Comparison of ENCODE assay signal across 11 mouse cellular contexts in the genomic region with DNA sequence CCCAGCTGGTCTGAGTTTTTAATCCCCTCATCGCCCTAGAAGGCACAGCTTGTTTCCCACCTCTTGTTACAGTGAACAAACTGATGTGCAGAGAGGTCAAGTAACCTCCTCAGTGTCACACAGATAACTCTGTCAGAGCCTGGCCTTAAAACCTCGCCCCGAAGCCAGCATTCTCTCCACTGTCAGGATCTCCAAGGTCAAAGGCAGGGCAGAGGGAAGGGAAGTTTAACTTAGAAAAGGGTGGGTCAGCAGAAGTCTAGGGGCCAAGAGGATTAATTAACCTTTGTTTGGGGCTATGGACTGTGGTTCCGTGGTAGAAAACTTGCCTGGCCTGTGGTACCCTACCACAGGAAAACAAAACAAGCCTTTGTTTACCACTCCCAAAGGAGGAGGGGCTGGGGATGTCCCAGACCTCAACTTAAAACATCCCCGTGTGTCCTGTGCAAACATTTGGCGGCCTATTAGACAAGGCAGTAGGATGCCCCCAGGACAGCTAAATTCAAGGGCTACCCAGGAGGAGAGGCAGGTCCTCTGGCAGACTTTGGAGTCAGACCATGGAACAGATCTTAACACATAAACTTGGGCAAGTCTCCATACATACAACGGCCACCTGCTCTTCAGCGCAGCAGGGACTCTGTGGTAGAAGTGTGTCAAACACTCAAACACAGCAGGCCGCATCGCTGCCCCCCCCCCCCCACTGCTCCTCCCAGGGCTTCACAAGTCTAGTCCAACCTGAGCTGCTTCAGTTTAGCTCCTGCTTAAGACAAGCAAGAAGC. TPM values are rescaled to one million over a fixed set of nuclear protein-coding genes. Genes with fewer than 3 reads are reported as not detected.
DNase-seq lines count a peak whose midpoint lies in the region; ATAC-seq and TF ChIP-seq lines count a peak whose summit lies in the region.
"Had no signal": no experiment of that assay in that cellular context is flagged by ENCODE, and none has a peak within 500 bp of the region (broad histone marks: within the 10 kb centered on the region; RNA-seq: fewer than 3 reads in every experiment).

No protein-coding gene starts in this region.

- H3K4me2 ChIP-seq in stomach, embryonic 15.5 days = no peak overlapping the region
- H3K4me2 ChIP-seq in stomach, postnatal 0 days (replicated peaks; ENCODE audit: low read depth) = no peak overlapping the region
- H3K4me2 ChIP-seq: embryonic facial prominence, embryonic 12.5 days had no signal

- peak in 1 of 2 experiments; percentile 40 for DNase-seq in heart, adult 2 months
- DNase-seq in heart, adult 9 months (ENCODE audit: low spot score in 2 of 2) = no peak
- DNase-seq in stomach, postnatal 0 days (ENCODE audit: low spot score) = no peak
- DNase-seq in kidney, postnatal 25 days = peak; percentile 49 to 60
- DNase-seq in thymus, postnatal 4 days = peak; percentile 65
- no peak for DNase-seq in right cerebral cortex, adult 2 months (ENCODE audit: low spot score in 2 of 2)
- DNase-seq: gastrocnemius, postnatal 14 days had no signal

- no peak for TF ChIP-seq POLR2A in heart, adult 2 months (IDR thresholded peaks at IDR 0.05; ENCODE audit: insufficient read depth, low read depth, low read length)

- intact Hi-C loops in heart, adult 2 months (cut with DNase I) = no loop called here

- no peak for ATAC-seq in stomach, embryonic 15.5 days (ENCODE audit: insufficient read depth, low FRiP score, low read depth)
- no peak for ATAC-seq in stomach, postnatal 0 days (ENCODE audit: low FRiP score, low TSS enrichment)
- no peak for ATAC-seq in CD4-positive, CD25-positive, alpha-beta regulatory T cell, adult 4 months

- 49% methylated on average over 10 of the region's 10 CpGs for whole genome bisulfite sequencing in heart, adult 2 months
- 45% methylated on average over 10 of the region's 10 CpGs for WGBS in stomach, embryonic 15.5 days
- WGBS in stomach, postnatal 0 days = 52% methylated on average over 10 of the region's 10 CpGs

- no peak overlapping the region for H3K4me3 ChIP-seq in heart, adult 2 months
- H3K4me3 ChIP-seq in stomach, embryonic 15.5 days (replicated peaks) = no peak overlapping the region
- H3K4me3 ChIP-seq in stomach, postnatal 0 days (ENCODE audit: low read depth, low read length) = no peak overlapping the region
- H3K4me3 ChIP-seq: embryonic facial prominence, embryonic 12.5 days had no signal

- H3K27ac ChIP-seq in heart, adult 2 months = peak overlapping the region; percentile 97
- H3K27ac ChIP-seq in stomach, embryonic 15.5 days = no peak overlapping the region
- no peak overlapping the region for H3K27ac ChIP-seq in stomach, postnatal 0 days (replicated peaks)
- H3K27ac ChIP-seq: embryonic facial prominence, embryonic 12.5 days had no signal

- H3K4me1 ChIP-seq in heart, adult 2 months (ENCODE audit: control insufficient read depth, insufficient read depth, low read length) = peaks cover 27% of the 10 kb centered on the region
- peaks cover 26% of the 10 kb centered on the region for H3K4me1 ChIP-seq in stomach, embryonic 15.5 days
- no peaks in the 10 kb centered on the region; the same call in 1 of the 2 replicates for H3K4me1 ChIP-seq in stomach, postnatal 0 days (replicated peaks; ENCODE audit: control insufficient read depth, insufficient read depth)

- peaks cover 2% of the 10 kb centered on the region for H3K79me2 ChIP-seq in heart, adult 2 months (replicated peaks; ENCODE audit: control insufficient read depth, insufficient read depth, low read length)

- no peak for TF ChIP-seq EP300 in heart, adult 2 months (IDR thresholded peaks at IDR 0.05; ENCODE audit: insufficient read depth, low read depth, low read length)
- TF ChIP-seq EP300 in stomach, postnatal 0 days (optimal IDR thresholded peaks at IDR 0.05) = no peak

- no peak overlapping the region for H3K9ac ChIP-seq in heart, adult 2 months (ENCODE audit: low read depth, low read length)
- 0 out of 2 replicates have a peak overlapping the region, but pooled peaks have one; percentile 10 for H3K9ac ChIP-seq in stomach, embryonic 15.5 days
- no peak overlapping the region for H3K9ac ChIP-seq in stomach, postnatal 0 days (ENCODE audit: low read length)
- H3K9ac ChIP-seq: embryonic facial prominence, embryonic 12.5 days had no signal

- no peak for TF ChIP-seq CTCF in heart, adult 2 months (IDR thresholded peaks at IDR 0.05)
- no peak for TF ChIP-seq CTCF in stomach, postnatal 0 days (IDR thresholded peaks at IDR 0.05; ENCODE audit: low read depth)

- H3K9me3 ChIP-seq in stomach, embryonic 15.5 days = no peaks in the 10 kb centered on the region
- no peaks in the 10 kb centered on the region for H3K9me3 ChIP-seq in stomach, postnatal 0 days (ENCODE audit: control insufficient read depth, low read length)
- H3K9me3 ChIP-seq: embryonic facial prominence, embryonic 12.5 days; G1E had no signal

- no peaks in the 10 kb centered on the region; the same call in 1 of the 2 replicates for H3K36me3 ChIP-seq in heart, adult 2 months (ENCODE audit: control insufficient read depth, insufficient read depth, low read length)
- H3K36me3 ChIP-seq in stomach, embryonic 15.5 days = peaks cover 4% of the 10 kb centered on the region; the same call in 1 of the 2 replicates
- peaks cover 6% of the 10 kb centered on the region for H3K36me3 ChIP-seq in stomach, postnatal 0 days (ENCODE audit: control insufficient read depth, insufficient read depth, low read length)

- no peaks in the 10 kb centered on the region for H3K27me3 ChIP-seq in heart, adult 2 months (ENCODE audit: control insufficient read depth, insufficient read depth, low read length)
- H3K27me3 ChIP-seq in stomach, embryonic 15.5 days (replicated peaks) = no peaks in the 10 kb centered on the region
- no peaks in the 10 kb centered on the region for H3K27me3 ChIP-seq in stomach, postnatal 0 days (ENCODE audit: control insufficient read depth, insufficient read depth, low read length)
- H3K27me3 ChIP-seq: embryonic facial prominence, embryonic 12.5 days had no signal

RNA-seq across cellular contexts. Expression of a gene that starts 2.5 kb away (rescaled TPM):
- 10 to 100 TPM; 38.3 to 47.1 TPM for total RNA-seq in heart, adult 2 months (2021)
- 26.8 and 40.2 TPM in 2 replicates for polyA plus RNA-seq in heart, adult 2 months (2012; rRNA removed)
- 13.7 and 14.1 TPM in 2 replicates for polyA plus RNA-seq in stomach, embryonic 15.5 days (2015; fragmentation: Nextera tagmentation; extraction: Ambion mirVana)
- polyA plus RNA-seq in stomach, postnatal 0 days (2015; fragmentation: Nextera tagmentation; extraction: Ambion mirVana) = 23.2 and 26.9 TPM in 2 replicates
- 10 to 100 TPM; 19.0 to 20.0 TPM for polyA plus RNA-seq in CD4-positive, CD25-positive, alpha-beta regulatory T cell, adult 4 months (2017; shearing (Covaris generic))

RNA-seq across cellular contexts. Expression of a gene that starts 44.9 kb away (rescaled TPM):
- 10 to 100 TPM; 11.0 to 13.8 TPM for total RNA-seq in heart, adult 2 months (2021)
- polyA plus RNA-seq in heart, adult 2 months (2012; rRNA removed) = 21.9 and 23.6 TPM in 2 replicates
- 37.9 and 38.0 TPM in 2 replicates for polyA plus RNA-seq in stomach, embryonic 15.5 days (2015; fragmentation: Nextera tagmentation; extraction: Ambion mirVana)
- polyA plus RNA-seq in stomach, postnatal 0 days (2015; fragmentation: Nextera tagmentation; extraction: Ambion mirVana) = 24.6 and 25.0 TPM in 2 replicates
- 10 to 100 TPM; 35.8 to 41.2 TPM for polyA plus RNA-seq in CD4-positive, CD25-positive, alpha-beta regulatory T cell, adult 4 months (2017; shearing (Covaris generic))

RNA-seq across cellular contexts. Expression of a gene that starts 45.2 kb away (rescaled TPM):
- total RNA-seq in heart, adult 2 months (2021) = under 1 TPM in 1 of 2 experiments, not detected in 1; 0.41 TPM
- 0.29 and 0.32 TPM in 2 replicates for polyA plus RNA-seq in heart, adult 2 months (2012; rRNA removed)
- 0.06 and 0.14 TPM in 2 replicates for polyA plus RNA-seq in stomach, embryonic 15.5 days (2015; fragmentation: Nextera tagmentation; extraction: Ambion mirVana)
- 0.01 TPM in 1 of 2 replicates, not detected in the other for polyA plus RNA-seq in stomach, postnatal 0 days (2015; fragmentation: Nextera tagmentation; extraction: Ambion mirVana)
- polyA plus RNA-seq in CD4-positive, CD25-positive, alpha-beta regulatory T cell, adult 4 months (2017; shearing (Covaris generic)) = not detected
- polyA plus RNA-seq: G1E had no signal

RNA-seq across cellular contexts. Expression of a gene that starts 46.4 kb away (rescaled TPM):
- 10 to 100 TPM in 1 of 2 experiments, 1 to 10 TPM in 1; 8.2 to 11.0 TPM for total RNA-seq in heart, adult 2 months (2021)
- polyA plus RNA-seq in heart, adult 2 months (2012; rRNA removed) = 15.7 and 17.3 TPM in 2 replicates
- polyA plus RNA-seq in stomach, embryonic 15.5 days (2015; fragmentation: Nextera tagmentation; extraction: Ambion mirVana) = 16.7 and 20.9 TPM in 2 replicates
- polyA plus RNA-seq in stomach, postnatal 0 days (2015; fragmentation: Nextera tagmentation; extraction: Ambion mirVana) = 8.2 and 8.7 TPM in 2 replicates
- polyA plus RNA-seq in CD4-positive, CD25-positive, alpha-beta regulatory T cell, adult 4 months (2017; shearing (Covaris generic)) = 10 to 100 TPM in 1 of 2 experiments, 1 to 10 TPM in 1; 6.8 to 23.1 TPM

RNA-seq across cellular contexts. Expression of a gene that starts 46.7 kb away (rescaled TPM):
- total RNA-seq in heart, adult 2 months (2021) = 1 to 10 TPM; 7.5 to 8.1 TPM
- 8.9 and 9.0 TPM in 2 replicates for polyA plus RNA-seq in heart, adult 2 months (2012; rRNA removed)
- polyA plus RNA-seq in stomach, embryonic 15.5 days (2015; fragmentation: Nextera tagmentation; extraction: Ambion mirVana) = 5.1 and 6.1 TPM in 2 replicates
- polyA plus RNA-seq in stomach, postnatal 0 days (2015; fragmentation: Nextera tagmentation; extraction: Ambion mirVana) = 1.8 and 2.1 TPM in 2 replicates
- polyA plus RNA-seq in CD4-positive, CD25-positive, alpha-beta regulatory T cell, adult 4 months (2017; shearing (Covaris generic)) = 1 to 10 TPM; 4.2 to 5.5 TPM

Comparison
In these comparisons a context has a peak if more than half of its experiments do, and no peak if none do; other contexts are left out.
1. DNase-seq: peak in kidney, postnatal 25 days (2 of 2) and thymus, postnatal 4 days (single experiment); none in heart, adult 9 months (0 of 2), stomach, postnatal 0 days (single experiment) and right cerebral cortex, adult 2 months (0 of 2).